Mouse (Mus musculus): ENCODE results near the gene Slc6a8.

Slc6a8 gene

DNA sequence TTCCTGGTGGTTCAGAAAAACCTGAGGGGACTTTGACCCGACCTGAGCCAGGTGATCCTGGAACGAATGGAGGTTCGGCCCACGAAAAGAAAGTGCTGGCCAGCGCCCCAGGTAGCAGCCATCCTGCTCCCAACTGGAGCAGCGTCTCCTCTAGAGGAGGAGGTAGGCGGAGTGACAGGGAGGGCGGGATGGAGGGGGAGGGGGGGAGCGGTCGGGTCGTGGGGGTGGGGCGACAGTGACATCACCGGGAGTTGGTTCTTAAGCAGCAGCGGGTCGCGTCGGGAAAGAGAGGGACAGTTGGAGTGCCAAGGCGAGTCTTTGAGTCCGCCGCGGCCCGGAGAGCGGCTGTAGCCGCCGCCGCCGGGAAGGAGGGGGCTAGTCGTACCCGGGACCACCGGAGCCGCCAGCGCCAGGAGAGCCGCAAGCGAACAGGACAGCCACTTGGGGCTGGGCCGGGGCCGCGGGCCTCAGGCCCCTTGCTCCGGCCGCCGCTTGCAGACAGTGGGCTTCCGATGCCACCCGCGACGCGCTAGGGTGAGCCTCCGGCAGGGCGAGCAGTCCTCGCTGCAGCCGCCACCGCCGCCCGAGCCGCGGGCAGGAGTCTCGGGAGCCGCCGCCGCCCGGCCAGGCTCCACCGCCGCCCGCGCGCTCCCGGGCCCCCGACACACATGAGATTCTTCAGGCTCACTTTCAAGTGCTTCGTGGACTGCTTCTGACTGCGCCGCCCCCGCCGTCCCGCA, at the start of gene Slc6a8:
Gene Slc6a8 (plus strand): TSS at position 272 of the 740 bp plus-strand sequence.
- DNase-seq (ENCODE audit: low read depth), result no peak

DNA sequence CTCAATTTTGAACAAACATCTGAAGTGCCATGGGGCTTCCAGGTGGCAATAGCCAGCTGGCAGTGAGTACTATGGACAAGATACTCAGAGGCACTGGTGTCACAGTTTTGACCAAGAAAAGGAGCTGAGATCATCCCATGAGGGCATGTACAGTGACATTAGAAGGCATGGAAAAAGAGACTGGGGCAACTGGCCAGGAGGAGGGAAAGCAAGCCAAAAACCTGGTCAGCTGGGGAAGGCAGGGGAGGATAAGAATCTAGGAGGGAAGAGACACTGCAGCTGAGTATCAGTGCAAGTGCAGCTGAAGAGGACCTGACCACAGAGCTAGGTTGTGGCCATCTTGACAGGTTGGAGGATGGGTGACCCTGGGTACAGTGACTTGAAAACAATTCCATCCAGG, 46.0 kb upstream of the Slc6a8 start:
- no peak for DNase-seq (ENCODE audit: low read depth)

GRCm38 (mm10) chrX:73635425-73635824, 37.5 kb upstream of the Slc6a8 start:
- no peak for DNase-seq (ENCODE audit: low read depth)

- DNase-seq (ENCODE audit: low read depth), result no peak
Observed at GRCm38 (mm10) chrX:73637415-73637814, 35.5 kb upstream of the Slc6a8 start.

- DNase-seq (ENCODE audit: low read depth), result peak; percentile 23
Observed at GRCm38 (mm10) chrX:73639255-73639675, 33.7 kb upstream of the Slc6a8 start, which contains the start of gene Dusp9. Dusp9 (plus strand) TSS chrX:73639419.

- DNase-seq (ENCODE audit: low read depth), result no peak
Observed at GRCm38 (mm10) chrX:73639901-73640469, 33.0 kb upstream of the Slc6a8 start.

DNA sequence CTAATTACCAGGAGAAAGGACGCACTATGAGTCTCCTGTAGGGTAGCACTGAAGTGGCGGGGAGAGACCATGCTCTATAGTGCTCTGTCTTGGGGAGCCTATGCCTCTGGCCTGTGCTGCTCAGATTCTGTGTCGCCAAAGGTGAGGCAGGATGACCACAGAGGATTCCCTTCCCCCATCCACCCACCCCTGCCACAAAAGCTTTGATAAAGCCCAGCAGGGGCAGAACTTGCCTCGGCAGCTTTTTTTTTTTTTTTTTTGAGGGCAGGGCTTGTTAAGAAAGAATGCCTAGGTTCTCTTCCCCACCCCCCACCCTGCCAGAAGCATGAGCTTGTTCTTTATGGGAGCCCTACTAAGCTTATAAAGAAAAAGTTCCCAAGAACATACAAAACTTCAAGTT, 27.8 kb upstream of the Slc6a8 start:
- DNase-seq (ENCODE audit: low read depth), result no peak

DNA sequence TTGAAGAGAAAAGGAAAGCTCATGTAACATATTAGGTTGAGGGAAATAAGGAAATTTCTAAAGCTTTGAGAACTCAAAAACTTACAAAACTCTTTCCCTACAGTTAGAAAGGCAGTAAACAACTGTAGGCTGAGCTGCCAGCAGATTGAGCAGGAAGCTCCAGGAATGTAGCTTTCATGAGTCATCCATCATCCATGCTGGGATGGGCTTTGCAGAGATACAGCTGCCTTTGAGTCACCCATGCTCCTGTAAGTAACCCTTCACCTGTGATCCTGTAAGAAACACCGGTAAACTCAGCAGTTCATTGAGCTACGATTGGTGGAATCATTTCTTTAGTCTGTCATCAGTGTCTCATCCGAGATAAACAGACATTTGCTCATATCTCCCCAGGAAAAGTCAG, 22.1 kb upstream of the Slc6a8 start:
- DNase-seq (ENCODE audit: low read depth), result no peak

GRCm38 (mm10) chrX:73653392-73653791, 19.6 kb upstream of the Slc6a8 start:
- DNase-seq (ENCODE audit: low read depth), result no peak

GRCm38 (mm10) chrX:73654177-73654576, 18.8 kb upstream of the Slc6a8 start:
- peak; percentile 60 for DNase-seq (ENCODE audit: low read depth)

GRCm38 (mm10) chrX:73655529-73655928, 17.4 kb upstream of the Slc6a8 start:
- peak; percentile 26 for DNase-seq (ENCODE audit: low read depth)

DNA sequence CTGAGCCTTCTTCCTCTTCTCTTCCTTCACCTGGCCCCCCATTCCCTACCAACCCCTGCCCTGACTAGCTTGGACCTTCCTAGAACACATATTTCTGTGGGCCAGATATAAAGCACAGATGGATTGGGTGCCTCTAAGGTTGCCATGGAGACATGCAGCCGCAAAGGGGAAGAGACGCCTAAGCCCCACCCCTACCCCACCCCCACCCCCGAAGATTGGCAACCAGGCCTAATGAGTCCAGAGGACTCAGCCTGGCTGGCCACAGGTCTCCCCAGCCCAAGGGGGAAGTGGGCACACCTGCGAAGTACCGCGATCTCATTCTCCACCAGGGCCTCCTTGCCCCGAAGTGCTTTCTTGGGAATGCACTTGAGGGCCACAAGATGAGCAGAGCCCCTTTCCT, 14.6 kb upstream of the Slc6a8 start:
- DNase-seq (ENCODE audit: low read depth), result no peak

GRCm38 (mm10) chrX:73658936-73659574, 13.9 kb upstream of the Slc6a8 start:
- DNase-seq (ENCODE audit: low read depth), result no peak

GRCm38 (mm10) chrX:73659575-73660283, 13.2 kb upstream of the Slc6a8 start, which contains the start of gene Pnck:
Pnck (minus strand) TSS chrX:73660117.
- no peak for DNase-seq (ENCODE audit: low read depth)

DNA sequence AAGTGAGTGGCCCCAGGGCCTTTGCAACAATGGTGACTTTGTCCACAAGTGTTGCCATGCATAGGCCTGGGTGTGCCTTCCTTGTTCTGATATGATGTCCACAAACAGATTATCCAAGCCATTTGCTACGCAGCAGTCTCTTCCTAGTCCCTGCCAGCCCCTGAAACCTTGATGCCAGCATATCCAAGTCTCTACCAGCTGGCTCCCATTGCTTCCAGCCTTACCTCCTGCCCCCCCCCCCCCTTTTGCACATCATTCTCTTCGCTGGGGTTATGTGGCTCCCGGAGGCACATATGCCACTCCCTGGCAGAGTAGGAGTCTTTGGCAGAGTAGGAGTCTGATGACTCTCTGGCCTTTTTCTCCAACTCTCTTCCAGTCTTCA, 12.7 kb upstream of the Slc6a8 start:
- DNase-seq (ENCODE audit: low read depth), result no peak

GRCm38 (mm10) chrX:73663143-73663542, 9.8 kb upstream of the Slc6a8 start:
- DNase-seq (ENCODE audit: low read depth), result no peak

DNA sequence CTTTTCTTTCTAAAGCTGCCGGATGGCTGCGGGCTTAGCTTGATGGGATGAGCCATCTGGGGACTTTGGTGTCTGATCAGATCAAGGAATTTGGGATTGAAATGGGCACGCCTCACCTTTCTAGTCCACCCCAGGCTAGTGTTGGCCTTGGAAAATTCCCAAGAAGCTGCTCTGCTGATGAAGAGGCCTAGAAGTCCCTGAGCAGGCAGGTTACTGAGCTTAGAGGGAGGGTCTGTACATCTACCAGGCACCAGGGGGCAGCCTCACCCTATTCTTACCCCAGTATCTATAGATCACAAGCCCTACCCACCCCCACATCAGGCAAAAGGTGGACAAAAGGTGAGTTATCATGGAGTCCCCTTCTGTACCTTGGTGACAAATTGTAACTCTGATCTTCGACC, 919 bp upstream of the Slc6a8 start:
- no peak for DNase-seq (ENCODE audit: low read depth)

DNA sequence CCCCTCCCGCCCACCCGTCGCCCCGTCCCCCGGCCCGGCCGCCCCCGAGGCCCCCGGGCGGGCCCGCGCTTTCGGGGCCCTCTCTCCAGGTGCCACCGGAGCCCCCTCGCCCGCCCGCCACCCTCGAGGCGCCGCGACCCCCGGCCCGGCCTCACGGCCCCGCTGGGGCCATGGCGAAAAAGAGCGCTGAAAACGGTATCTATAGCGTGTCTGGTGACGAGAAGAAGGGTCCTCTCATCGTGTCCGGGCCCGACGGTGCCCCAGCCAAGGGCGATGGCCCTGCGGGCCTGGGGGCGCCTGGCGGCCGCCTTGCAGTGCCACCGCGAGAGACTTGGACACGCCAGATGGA, 643 bp downstream of the Slc6a8 start:
- no peak for DNase-seq (ENCODE audit: low read depth)

DNA sequence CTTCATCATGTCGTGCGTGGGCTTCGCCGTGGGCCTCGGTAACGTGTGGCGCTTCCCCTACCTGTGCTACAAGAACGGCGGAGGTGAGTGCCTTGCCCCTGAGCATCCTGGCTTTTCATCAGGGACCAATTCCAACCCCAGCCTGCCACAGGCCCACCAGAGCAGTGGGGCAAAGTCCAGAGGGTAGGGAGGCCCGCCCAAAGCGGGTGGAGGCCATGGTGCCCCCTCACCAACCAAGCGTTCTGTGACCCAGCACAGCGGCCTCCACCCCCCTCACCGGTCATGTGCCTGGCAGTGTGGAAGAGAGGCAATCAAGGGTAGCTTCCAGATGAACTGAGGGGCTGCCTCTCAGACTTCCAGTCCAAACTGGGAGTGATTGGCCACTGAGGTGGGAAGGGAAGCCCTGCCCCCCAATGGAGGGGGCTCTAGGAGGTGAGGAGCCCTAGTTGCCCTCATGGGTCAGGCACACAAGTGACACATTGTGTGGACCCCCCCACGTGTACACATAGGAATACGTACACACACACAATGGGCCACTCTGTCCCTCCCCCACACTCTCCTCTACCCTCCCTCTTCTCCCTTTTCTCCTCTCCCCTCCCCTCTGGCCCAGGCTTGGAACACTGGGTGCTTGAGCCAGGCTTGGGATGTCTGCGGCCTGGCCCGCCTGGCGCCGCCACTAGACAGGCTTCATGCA, 1.2 kb downstream of the Slc6a8 start:
- no peak for DNase-seq (ENCODE audit: low read depth)

DNA sequence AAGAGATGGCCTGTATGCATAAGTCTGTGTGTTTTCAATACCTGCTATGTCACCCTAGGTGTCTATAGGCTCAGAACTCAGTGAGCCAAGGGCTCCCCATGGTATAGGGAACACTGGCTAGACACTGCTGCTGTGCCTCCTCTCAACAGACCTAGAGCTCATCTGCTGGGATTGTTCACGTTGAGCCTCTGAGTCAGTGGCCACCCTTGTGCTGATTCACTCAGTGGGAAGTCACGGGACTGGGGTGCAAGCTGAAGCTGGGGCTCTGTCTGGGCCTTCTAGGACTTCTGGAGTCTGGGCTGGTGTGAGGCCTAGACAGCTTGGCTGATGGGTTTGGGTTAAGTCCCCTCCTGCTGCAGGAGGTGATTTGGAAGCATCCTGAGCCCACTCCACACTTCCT, 2.3 kb downstream of the Slc6a8 start:
- DNase-seq (ENCODE audit: low read depth), result no peak

GRCm38 (mm10) chrX:73676668-73677067, 3.7 kb downstream of the Slc6a8 start:
- DNase-seq (ENCODE audit: low read depth), result no peak

DNA sequence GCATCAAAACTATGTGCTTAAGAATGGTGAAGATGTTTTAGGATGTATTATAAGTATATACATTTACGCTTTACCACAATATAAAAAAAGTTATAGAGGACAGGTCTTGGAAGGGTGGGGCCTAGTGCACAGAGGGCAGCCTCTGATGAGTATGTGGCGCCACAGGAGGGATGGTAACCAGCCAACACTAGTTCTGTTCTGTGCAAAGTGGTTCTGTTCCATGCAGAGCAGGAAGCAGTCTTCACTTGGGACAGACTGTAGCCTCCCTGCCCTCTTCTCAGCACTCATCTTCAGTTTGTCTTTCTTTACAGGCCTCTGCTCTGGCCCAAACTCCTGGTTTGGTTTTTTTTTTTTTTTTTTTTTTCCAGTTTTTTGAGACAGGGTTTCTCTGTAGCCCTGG, 11.2 kb downstream of the Slc6a8 start:
- DNase-seq (ENCODE audit: low read depth), result no peak

Data from c-Kit-positive CD71-negative TER-119-negative erythroid progenitor cells, embryonic 14.5 days (primary cell).